Mouse (Mus musculus) embryonic facial prominence, embryonic 11.5 days (tissue): ENCODE results near the gene Ttll12. TPM values are rescaled to one million over a fixed set of nuclear protein-coding genes. Genes with fewer than 3 reads are reported as not detected.
A peak's percentile ranks its signal among the peaks of the same experiment; 100 is the strongest.

Experiments used
- ATAC-seq: fragments of 200-750 bp; cut with Nextera tagmentation; replicated peaks from 2 replicates; pipeline ENCODE4 v1.8.0; 2017; ENCODE audit warnings: low read depth; ENCODE audit not compliant: insufficient number of reproducible peaks, low FRiP score, low TSS enrichment
- DNase-seq: peaks from one replicate; pipeline ENCODE4 v3.0.0-alpha.2; 2015; ENCODE audit warnings: low spot score
- H3K27ac ChIP-seq: fragments of 300-500 bp; sonication (generic); replicated peaks from 2 replicates; pipeline ENCODE4 v1.5.1; 2014; ENCODE audit warnings: mild to moderate bottlenecking, low read depth, low read length, control low read depth
- H3K27me3 ChIP-seq: fragments of 300-500 bp; sonication (generic); 2 replicates; pipeline ENCODE4 v1.6.1; 2014; ENCODE audit warnings: mild to moderate bottlenecking, low read length, moderate library complexity, mixed read lengths; ENCODE audit not compliant: control insufficient read depth, insufficient read depth
- H3K36me3 ChIP-seq: fragments of 300-500 bp; sonication (generic); replicated peaks from 2 replicates; pipeline ENCODE4 v1.6.1; 2014; ENCODE audit warnings: low read depth, mild to moderate bottlenecking, low read length, moderate library complexity, mixed read lengths; ENCODE audit not compliant: control insufficient read depth, insufficient read depth
- H3K4me1 ChIP-seq: fragments of 300-500 bp; sonication (generic); 2 replicates; pipeline ENCODE4 v1.6.1; 2014; ENCODE audit warnings: low read length, mixed read lengths; ENCODE audit not compliant: control insufficient read depth, insufficient read depth
- H3K4me2 ChIP-seq: fragments of 300-500 bp; sonication (generic); 2 replicates; pipeline ENCODE4 v1.6.1; 2014; ENCODE audit warnings: low read depth, mild to moderate bottlenecking, control low read depth, low read length, moderate library complexity
- H3K4me3 ChIP-seq: fragments of 300-500 bp; sonication (generic); 2 replicates; pipeline ENCODE4 v1.5.1; 2014; ENCODE audit warnings: low read depth, low read length, control low read depth
- H3K9ac ChIP-seq: fragments of 300-500 bp; sonication (generic); replicated peaks from 2 replicates; pipeline ENCODE4 v1.6.1; 2014; ENCODE audit warnings: mild to moderate bottlenecking, control low read depth, low read length
- H3K9me3 ChIP-seq: fragments of 300-500 bp; sonication (generic); replicated peaks from 2 replicates; pipeline ENCODE4 v1.6.1; 2016; ENCODE audit warnings: mild to moderate bottlenecking, low read length, inconsistent platforms, mixed read lengths; ENCODE audit not compliant: control insufficient read depth
- WGBS: fragments of 180-500 bp; shearing (Covaris S2); extraction: QIAGEN DNeasy Blood & Tissue Kit; methylation state at CpG from one replicate; pipeline ENCODE4 v1.1.7; 2014; 5-methylcytosine and 5-hydroxymethylcytosine counted together
- polyA plus RNA-seq: library from polyadenylated mRNA; unstranded; fragments of >200 nt; fragmentation: Nextera tagmentation; extraction: Ambion mirVana; gene quantifications from 2 replicates; pipeline ENCODE4 v1.2.1, GENCODE M21; 2014

Gene Ttll12
- polyA plus RNA-seq, 1 experiment from 2014 or later: 48.6 TPM

GRCm38 (mm10) chr15:83634076-83634475, 39.1 kb upstream of the Ttll12 start:
- no peak overlapping the region for H3K27ac ChIP-seq
- WGBS: 9% methylated on average over 1 of the region's 1 CpGs
- H3K4me3 ChIP-seq: no peak overlapping the region
- H3K36me3 ChIP-seq: peaks cover 4% of the 10 kb centered on the region
- peaks cover 2% of the 10 kb centered on the region for H3K4me1 ChIP-seq
- no peak overlapping the region for H3K9ac ChIP-seq
- no peaks in the 10 kb centered on the region for H3K27me3 ChIP-seq
- no peak for ATAC-seq
- no peaks in the 10 kb centered on the region; the same call in 1 of the 2 replicates for H3K9me3 ChIP-seq
- H3K4me2 ChIP-seq: no peak overlapping the region
- DNase-seq: peak; percentile 31

GRCm38 (mm10) chr15:83631071-83631470, 36.1 kb upstream of the Ttll12 start:
- Histone ChIP-seq H3K27me3 (no peaks in the 10 kb centered on the region), H3K27ac (no peak overlapping the region), H3K4me3 (no peak overlapping the region), H3K9ac (no peak overlapping the region), H3K4me1 (no peaks in the 10 kb centered on the region), H3K36me3 (peaks cover 4% of the 10 kb centered on the region), H3K4me2 (no peak overlapping the region), H3K9me3 (no peaks in the 10 kb centered on the region; the same call in 1 of the 2 replicates)
- ATAC-seq (no peak), DNase-seq (peak; percentile 23)
- 67% methylated on average over 7 of the region's 7 CpGs for WGBS

- Histone ChIP-seq H3K27ac (no peak overlapping the region), H3K4me3 (no peak overlapping the region), H3K4me1 (no peaks in the 10 kb centered on the region), H3K36me3 (peaks cover 4% of the 10 kb centered on the region), H3K4me2 (no peak overlapping the region), H3K9me3 (no peaks in the 10 kb centered on the region; the same call in 1 of the 2 replicates), H3K27me3 (no peaks in the 10 kb centered on the region), H3K9ac (no peak overlapping the region)
- DNase-seq (no peak), ATAC-seq (no peak)
- 74% methylated on average over 3 of the region's 3 CpGs for WGBS
Measured at GRCm38 (mm10) chr15:83629716-83630115, 34.8 kb upstream of the Ttll12 start.

- Histone ChIP-seq H3K27ac (no peak overlapping the region), H3K27me3 (no peaks in the 10 kb centered on the region), H3K4me1 (no peaks in the 10 kb centered on the region), H3K9ac (no peak overlapping the region), H3K4me3 (no peak overlapping the region), H3K4me2 (no peak overlapping the region), H3K9me3 (no peaks in the 10 kb centered on the region; the same call in 1 of the 2 replicates), H3K36me3 (peaks cover 4% of the 10 kb centered on the region)
- WGBS: 91% methylated on average over 2 of the region's 2 CpGs
- DNase-seq (no peak), ATAC-seq (no peak)
Measured at GRCm38 (mm10) chr15:83626142-83626645, 31.2 kb upstream of the Ttll12 start.

- Histone ChIP-seq H3K9ac (no peak overlapping the region), H3K27ac (no peak overlapping the region), H3K9me3 (no peaks in the 10 kb centered on the region), H3K4me3 (no peak overlapping the region), H3K4me1 (no peaks in the 10 kb centered on the region), H3K36me3 (no peaks in the 10 kb centered on the region), H3K4me2 (no peak overlapping the region), H3K27me3 (no peaks in the 10 kb centered on the region)
- no peak for DNase-seq
- no peak for ATAC-seq
- WGBS: 91% methylated on average over 3 of the region's 3 CpGs
Measured at GRCm38 (mm10) chr15:83615245-83615644, 20.3 kb upstream of the Ttll12 start.

GRCm38 (mm10) chr15:83607115-83607802, 12.3 kb upstream of the Ttll12 start:
- Histone ChIP-seq H3K4me3 (no peak overlapping the region), H3K27ac (no peak overlapping the region), H3K9ac (no peak overlapping the region), H3K36me3 (no peaks in the 10 kb centered on the region; the same call in 1 of the 2 replicates), H3K27me3 (no peaks in the 10 kb centered on the region), H3K9me3 (no peaks in the 10 kb centered on the region), H3K4me1 (no peaks in the 10 kb centered on the region), H3K4me2 (no peak overlapping the region)
- peak; percentile 77 for DNase-seq
- 48% methylated on average over 15 of the region's 15 CpGs for WGBS
- no peak; the same call in 1 of the 2 replicates for ATAC-seq

GRCm38 (mm10) chr15:83606700-83607099, 11.7 kb upstream of the Ttll12 start:
- no peak for ATAC-seq
- Histone ChIP-seq H3K27me3 (no peaks in the 10 kb centered on the region), H3K4me2 (no peak overlapping the region), H3K36me3 (no peaks in the 10 kb centered on the region; the same call in 1 of the 2 replicates), H3K27ac (no peak overlapping the region), H3K4me3 (no peak overlapping the region), H3K9me3 (no peaks in the 10 kb centered on the region), H3K4me1 (no peaks in the 10 kb centered on the region), H3K9ac (no peak overlapping the region)
- WGBS: 88% methylated on average over 8 of the region's 8 CpGs
- no peak for DNase-seq

GRCm38 (mm10) chr15:83606216-83606615, 11.3 kb upstream of the Ttll12 start:
- H3K36me3 ChIP-seq: no peaks in the 10 kb centered on the region; the same call in 1 of the 2 replicates
- 91% methylated on average over 11 of the region's 11 CpGs for WGBS
- H3K9me3 ChIP-seq: no peaks in the 10 kb centered on the region
- no peak for DNase-seq
- no peak for ATAC-seq
- no peak overlapping the region for H3K9ac ChIP-seq
- no peaks in the 10 kb centered on the region for H3K4me1 ChIP-seq
- H3K27me3 ChIP-seq: no peaks in the 10 kb centered on the region
- no peak overlapping the region for H3K4me2 ChIP-seq
- no peak overlapping the region for H3K27ac ChIP-seq
- H3K4me3 ChIP-seq: no peak overlapping the region
